Mouse (Mus musculus) right cerebral cortex, postnatal 36 days (tissue): ENCODE data around the gene Creb3l2.

ENCODE experiments used
- DNase-seq, 2 experiments: peaks; one replicate each; pipeline ENCODE4 v3.0.0; 2022; ENCODE audit warnings: low spot score in 2 of 2, mixed read lengths in 1 of 2

The Creb3l2 gene

DNA sequence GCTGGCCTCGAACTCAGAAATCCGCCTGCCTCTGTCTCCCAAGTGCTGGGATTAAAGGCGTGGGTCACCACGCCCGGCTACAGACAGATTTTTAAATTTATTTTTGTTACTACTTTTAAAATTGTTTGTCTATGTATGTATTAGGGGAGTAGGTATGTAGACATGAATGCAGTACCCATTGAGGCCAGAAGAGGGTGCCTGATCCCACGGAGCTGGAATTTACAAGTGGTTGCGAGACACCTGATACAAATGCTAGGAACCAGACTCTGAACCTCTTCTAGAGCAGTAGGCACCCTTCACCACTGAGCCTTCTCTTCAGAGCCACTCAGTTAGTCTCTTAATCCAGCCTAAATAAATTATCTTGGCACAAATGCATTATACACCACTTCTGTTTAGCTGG, 70.6 kb downstream of the Creb3l2 start:
- no peak for DNase-seq

DNA sequence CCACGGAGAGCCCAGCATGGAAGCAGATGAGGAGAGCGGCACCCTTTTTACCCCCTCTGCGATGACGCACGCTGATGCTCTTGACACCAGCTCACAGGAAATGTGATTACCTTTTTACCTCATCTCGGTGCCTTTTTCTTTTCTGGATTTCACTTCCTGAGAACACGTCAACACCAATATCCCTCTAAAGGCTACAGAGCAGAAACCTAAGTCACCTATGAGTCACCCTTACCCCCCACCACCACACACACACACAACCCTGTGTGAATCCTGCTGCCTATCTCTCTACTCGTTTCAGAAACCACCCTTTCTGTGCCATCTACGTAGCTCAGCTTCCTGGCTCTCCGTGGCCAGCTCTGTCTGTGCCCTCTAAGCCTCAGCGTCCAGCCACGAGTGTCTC, 71.4 kb downstream of the Creb3l2 start:
- no peak for DNase-seq

- DNase-seq, result no peak
These were observed 72.2 kb downstream of the Creb3l2 start for GRCm38 (mm10) chr6:37369750-37370149.

- no peak for DNase-seq
These were observed 73.7 kb downstream of the Creb3l2 start for GRCm38 (mm10) chr6:37368281-37368680.

DNA sequence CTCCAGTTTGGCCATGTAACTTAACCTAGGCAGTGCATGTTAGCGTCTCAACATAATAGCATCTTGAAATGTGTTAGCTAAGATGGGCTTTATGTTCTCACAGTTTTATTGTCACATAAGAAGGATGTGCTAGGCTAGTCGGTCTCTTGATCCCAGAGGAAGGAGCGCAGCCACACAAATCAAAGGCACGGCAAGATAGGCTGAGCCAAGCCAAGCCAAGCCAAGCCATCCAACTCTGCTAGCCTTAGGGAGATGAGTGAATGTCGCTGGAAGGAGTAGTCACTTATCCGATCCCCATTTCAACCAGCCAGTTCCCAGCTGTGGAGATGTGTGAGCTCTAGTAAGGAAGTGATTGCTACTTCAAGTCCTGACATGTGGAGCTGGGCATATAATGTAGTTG, 75.0 kb downstream of the Creb3l2 start:
- no peak for DNase-seq

GRCm38 (mm10) chr6:37365179-37365578, 76.8 kb downstream of the Creb3l2 start:
- no peak for DNase-seq

DNA sequence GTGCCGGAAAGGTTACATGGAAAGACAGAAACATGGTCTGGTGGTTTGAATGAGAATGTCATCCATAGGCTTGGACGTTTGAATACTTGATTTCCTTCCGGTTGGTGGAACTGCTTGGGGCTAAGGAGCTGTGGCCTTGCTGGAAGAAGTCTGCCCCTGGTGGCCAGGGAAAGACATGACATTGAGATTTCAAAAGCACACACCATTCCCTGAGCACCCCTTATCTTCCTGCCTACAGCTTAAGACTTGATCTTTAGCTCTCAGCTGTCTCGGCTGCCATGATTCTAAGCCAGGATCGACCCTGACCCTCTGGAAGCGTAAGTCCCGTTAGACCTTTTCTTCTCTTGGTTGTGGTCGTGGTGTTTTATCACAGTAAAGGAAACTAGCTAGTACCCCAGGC, 77.6 kb downstream of the Creb3l2 start:
- DNase-seq, result no peak

GRCm38 (mm10) chr6:37360813-37361385, 81.0 kb downstream of the Creb3l2 start:
- DNase-seq, result no peak

DNA sequence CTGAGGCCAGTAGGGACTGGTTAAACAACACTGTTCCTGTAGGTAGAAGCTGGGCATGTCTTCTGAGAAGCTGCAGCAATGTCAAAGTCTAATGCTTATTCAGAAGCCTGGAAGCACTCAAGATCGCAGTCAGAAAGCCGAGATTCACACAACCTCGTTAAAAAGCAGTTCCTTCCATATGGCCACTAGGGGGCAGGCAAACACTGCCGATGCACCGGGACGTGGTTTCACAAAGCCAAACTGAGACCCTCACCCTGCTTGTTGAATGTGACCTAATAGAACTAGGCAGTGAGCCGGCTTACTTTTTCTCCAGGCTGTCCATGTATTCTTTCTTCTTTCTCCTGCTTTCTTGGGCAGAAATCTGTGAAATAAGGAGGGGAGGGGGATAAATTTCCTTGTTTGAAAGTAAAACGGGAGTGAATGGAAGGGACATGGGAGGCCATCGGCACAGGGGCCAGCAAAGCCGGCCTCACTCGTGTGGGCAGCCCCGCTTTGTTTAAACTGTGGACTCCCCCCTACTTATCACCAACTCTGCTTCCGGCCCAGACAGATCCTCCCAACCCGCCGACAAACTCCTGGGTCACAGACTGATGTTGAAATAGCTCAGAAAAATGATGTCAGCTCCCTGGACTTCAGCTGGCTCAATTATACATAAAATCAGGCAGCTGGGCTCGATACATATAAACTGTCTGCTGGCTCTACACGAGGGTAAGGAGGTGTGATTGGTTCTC, 87.3 kb downstream of the Creb3l2 start:
- peak; percentile 30 to 53 for DNase-seq

DNA sequence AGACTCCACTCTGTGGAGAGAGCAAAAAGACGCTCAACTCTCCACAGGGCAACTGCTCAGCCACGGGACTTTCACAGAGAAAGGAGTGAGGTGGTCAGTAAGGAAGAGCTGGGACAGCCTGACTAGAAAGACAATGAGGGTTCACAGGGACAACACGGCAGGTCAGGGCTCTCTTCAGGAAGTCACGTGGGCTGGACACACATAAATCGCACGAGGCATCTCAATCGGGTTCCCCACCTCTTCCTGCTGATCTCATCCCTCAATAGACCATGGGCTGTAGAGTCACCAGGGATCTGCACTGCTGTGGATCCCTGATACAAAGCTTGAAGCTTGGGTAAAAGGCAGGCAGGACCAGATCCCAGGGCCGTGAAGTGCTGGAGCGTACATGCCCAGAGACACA, 88.3 kb downstream of the Creb3l2 start:
- DNase-seq, result no peak

- DNase-seq, result peak in 1 of 2 experiments; percentile 32
These were observed 90.1 kb downstream of the Creb3l2 start for GRCm38 (mm10) chr6:37351731-37352380.

- no peak for DNase-seq
These were observed 91.6 kb downstream of the Creb3l2 start for GRCm38 (mm10) chr6:37350315-37350714.

- DNase-seq, result no peak
These were observed 94.3 kb downstream of the Creb3l2 start for GRCm38 (mm10) chr6:37347606-37348005.

DNA sequence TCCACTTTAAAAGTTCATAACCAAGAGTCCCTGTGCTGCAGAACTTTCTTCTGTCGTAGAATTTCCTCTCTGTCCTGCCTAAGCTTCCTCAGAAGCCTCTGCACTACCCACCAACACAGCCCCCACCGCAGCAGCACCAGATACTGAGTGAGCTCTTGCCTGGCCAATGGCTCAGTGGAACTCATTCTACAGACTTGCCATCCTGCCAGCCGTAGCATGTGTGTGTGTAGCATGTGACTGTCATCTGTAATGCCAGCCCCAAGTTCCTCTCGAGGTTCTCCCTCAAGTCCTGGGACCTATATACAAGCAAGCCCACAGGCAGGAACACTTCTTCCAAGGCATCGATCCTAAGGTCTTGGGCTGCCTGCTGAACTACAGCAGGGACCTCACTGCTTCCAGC, 103.9 kb downstream of the Creb3l2 start:
- no peak for DNase-seq

- DNase-seq, result no peak
These were observed 105.1 kb downstream of the Creb3l2 start for GRCm38 (mm10) chr6:37336831-37337260.

- no peak for DNase-seq
These were observed 105.6 kb downstream of the Creb3l2 start for GRCm38 (mm10) chr6:37336381-37336780.

DNA sequence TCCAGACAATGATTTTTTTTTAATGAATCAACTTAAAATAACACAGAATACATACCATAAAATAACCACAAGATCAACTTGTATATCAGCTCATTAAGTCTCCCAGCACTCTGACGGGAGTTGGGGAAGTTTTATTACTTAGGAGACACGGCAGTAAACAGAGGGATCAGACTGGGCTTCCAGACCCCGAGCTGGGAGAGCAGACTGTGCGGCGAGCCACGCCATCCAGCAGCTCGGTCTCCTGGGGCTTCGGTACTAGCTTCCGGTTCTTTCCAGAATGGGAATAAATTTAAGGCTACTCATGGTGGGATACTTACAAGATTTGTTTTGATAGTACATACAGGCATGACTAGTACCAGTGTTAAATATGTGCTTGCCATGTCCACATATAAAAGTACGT, 109.1 kb downstream of the Creb3l2 start:
- DNase-seq, result no peak

- no peak for DNase-seq
These were observed 111.8 kb downstream of the Creb3l2 start for GRCm38 (mm10) chr6:37329901-37330864.

DNA sequence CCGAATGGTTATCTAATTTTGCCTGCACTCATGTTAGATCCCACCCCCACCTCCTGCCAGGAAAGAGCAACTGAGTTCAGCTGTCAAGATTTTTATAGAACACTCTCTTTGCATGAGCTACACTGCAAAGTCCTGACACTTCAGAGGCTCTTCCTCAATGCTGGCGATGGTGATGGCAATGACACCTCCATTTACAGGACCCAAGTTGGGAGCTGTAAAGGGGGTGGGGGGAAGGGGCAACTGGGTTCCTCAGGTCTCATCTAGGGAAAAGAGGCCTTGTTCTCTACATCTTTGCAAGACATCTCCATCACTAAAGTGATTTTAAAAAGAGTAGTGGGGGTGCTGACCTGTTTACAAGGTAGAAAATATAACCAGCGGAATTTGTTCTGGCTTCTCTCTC, 112.6 kb downstream of the Creb3l2 start:
- no peak for DNase-seq

DNA sequence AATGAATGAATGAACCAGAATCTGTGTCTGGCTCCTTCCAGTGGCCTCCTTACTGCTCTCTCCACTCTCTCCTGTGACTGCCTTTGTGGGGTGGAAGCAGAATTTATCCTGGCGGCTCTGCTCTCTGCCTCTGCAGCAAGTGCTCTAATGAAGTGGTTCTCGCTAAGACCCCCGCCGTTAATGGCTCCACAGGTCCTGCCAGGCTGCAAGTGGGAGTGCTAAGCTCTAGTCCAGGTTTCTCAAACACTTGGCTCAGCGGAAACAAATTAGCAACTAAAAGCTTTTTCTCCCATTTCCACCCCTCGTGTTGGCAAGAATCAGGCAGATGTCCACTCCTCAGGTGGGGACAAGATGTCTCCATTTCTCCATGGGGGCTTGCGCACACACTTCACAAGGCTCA, 113.3 kb downstream of the Creb3l2 start:
- DNase-seq, result no peak

- no peak for DNase-seq
These were observed 114.4 kb downstream of the Creb3l2 start for GRCm38 (mm10) chr6:37327519-37327918.

GRCm38 (mm10) chr6:37326603-37326955, 115.4 kb downstream of the Creb3l2 start:
- no peak for DNase-seq
